Mouse (Mus musculus) cortical plate, adult 2 months (tissue): Measurements from ENCODE around the gene Bglap2.
"Not testable (repeated sequence)": the region's sequence is repeated elsewhere in the genome, so short reads cannot be mapped to it uniquely, and the experiment has no call there.

ENCODE experiments used
- CTCF ChIP-seq: fragments of 200-500 bp; IDR thresholded peaks from 2 replicates; pipeline ENCODE4 v1.5.1; 2011; ENCODE audit warnings: mild to moderate bottlenecking, control low read depth, low read length; ENCODE audit not compliant: insufficient read depth; ENCODE audit errors: extremely low read depth
- POLR2A ChIP-seq: fragments of 200-500 bp; IDR thresholded peaks from 2 replicates; pipeline ENCODE4 v1.6.1; 2011; ENCODE audit warnings: mild to moderate bottlenecking, low read length, control low read depth; ENCODE audit not compliant: insufficient read depth; ENCODE audit errors: extremely low read depth

DNA sequence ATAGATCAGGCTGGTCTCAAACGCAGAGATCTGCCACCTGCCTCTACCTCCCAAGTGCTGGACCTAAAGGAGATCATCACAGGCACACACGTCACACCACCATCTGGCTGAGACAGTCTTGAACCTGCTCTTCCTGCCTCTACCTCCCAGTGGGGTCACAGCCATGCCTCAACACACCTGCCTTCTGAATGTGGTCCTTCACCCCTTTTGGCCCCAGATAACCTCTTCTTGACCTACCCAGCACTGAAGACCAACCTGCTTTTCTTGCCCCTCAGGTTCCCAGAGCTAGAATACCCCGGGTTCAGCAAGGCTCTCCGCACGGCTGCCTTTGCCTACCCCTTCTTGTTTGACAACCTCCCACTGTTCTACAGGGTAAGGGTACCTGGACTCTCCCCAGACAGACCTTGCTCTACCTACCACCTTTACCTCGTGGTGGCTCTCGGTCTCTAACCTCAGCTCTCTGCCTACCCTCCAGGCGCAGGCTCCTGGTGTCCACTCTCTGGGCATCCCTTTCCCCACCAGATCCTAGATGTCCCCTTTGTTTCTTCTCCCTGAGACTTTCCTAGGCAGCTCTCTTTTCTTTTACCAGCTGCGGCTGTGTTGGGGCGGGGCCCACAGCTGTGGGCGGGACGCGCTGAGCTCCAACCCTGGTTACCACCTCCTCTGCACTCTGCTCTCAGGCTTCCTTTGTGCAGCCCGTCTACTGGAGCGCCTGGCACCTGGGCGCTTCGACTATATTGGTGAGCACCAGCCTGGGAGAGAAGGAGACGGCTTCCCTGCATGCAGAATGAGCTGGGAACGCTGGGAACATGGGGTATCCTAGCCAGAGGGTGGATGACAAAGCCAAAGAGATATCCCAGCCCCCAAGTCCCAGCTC lies 2.5 kb downstream of the Bglap2 start:
- TF ChIP-seq CTCF, POLR2A: not testable (repeated sequence)
